Mouse (Mus musculus): ENCODE measurements around the gene Prr15l. TPM values are rescaled to one million over a fixed set of nuclear protein-coding genes. Genes with fewer than 3 reads are reported as not detected.

The Prr15l gene
- total RNA-seq (2021) = not detected
- long read RNA-seq, experiment 1 = 0 reads
- long read RNA-seq, experiment 2 = 0 reads

GRCm38 (mm10) chr11:96928088-96928487 is at the start of gene Prr15l:
TSS of gene Prr15l (plus strand) at chr11:96928104.
- DNase-seq (ENCODE audit: low spot score in 2 of 2) = no peak

- no peak for DNase-seq (ENCODE audit: low spot score in 2 of 2)
Observed at GRCm38 (mm10) chr11:96878715-96879114, 49.2 kb upstream of the Prr15l start.

- DNase-seq (ENCODE audit: low spot score in 2 of 2) = no peak
Observed at GRCm38 (mm10) chr11:96879359-96879758, 48.5 kb upstream of the Prr15l start.

- no peak for DNase-seq (ENCODE audit: low spot score in 2 of 2)
Observed at GRCm38 (mm10) chr11:96880296-96880695, 47.6 kb upstream of the Prr15l start.

- no peak for DNase-seq (ENCODE audit: low spot score in 2 of 2)
Observed at GRCm38 (mm10) chr11:96885901-96886340, 42.0 kb upstream of the Prr15l start.

GRCm38 (mm10) chr11:96886942-96887546 is 40.9 kb upstream of the Prr15l start:
- DNase-seq (ENCODE audit: low spot score in 2 of 2) = no peak

- no peak for DNase-seq (ENCODE audit: low spot score in 2 of 2)
Observed at GRCm38 (mm10) chr11:96891784-96892527, 35.9 kb upstream of the Prr15l start.

GRCm38 (mm10) chr11:96893203-96893842 is 34.6 kb upstream of the Prr15l start:
- no peak for DNase-seq (ENCODE audit: low spot score in 2 of 2)

GRCm38 (mm10) chr11:96895886-96896285 is 32.0 kb upstream of the Prr15l start:
- no peak for DNase-seq (ENCODE audit: low spot score in 2 of 2)

GRCm38 (mm10) chr11:96899449-96900306 is 28.2 kb upstream of the Prr15l start:
- DNase-seq (ENCODE audit: low spot score in 2 of 2) = no peak

- DNase-seq (ENCODE audit: low spot score in 2 of 2) = no peak
Observed at GRCm38 (mm10) chr11:96901332-96901731, 26.6 kb upstream of the Prr15l start.

- no peak for DNase-seq (ENCODE audit: low spot score in 2 of 2)
Observed at GRCm38 (mm10) chr11:96902639-96903635, 25.0 kb upstream of the Prr15l start.

- no peak for DNase-seq (ENCODE audit: low spot score in 2 of 2)
Observed at GRCm38 (mm10) chr11:96906431-96907161, 21.3 kb upstream of the Prr15l start.

GRCm38 (mm10) chr11:96908594-96908993 is 19.3 kb upstream of the Prr15l start:
- DNase-seq (ENCODE audit: low spot score in 2 of 2) = no peak

- peak; percentile 44 to 75 for DNase-seq (ENCODE audit: low spot score in 2 of 2)
Observed at GRCm38 (mm10) chr11:96910003-96910402, 17.9 kb upstream of the Prr15l start.

- no peak for DNase-seq (ENCODE audit: low spot score in 2 of 2)
Observed at GRCm38 (mm10) chr11:96912682-96913081, 15.2 kb upstream of the Prr15l start.

- peak; percentile 98 to 99 for DNase-seq (ENCODE audit: low spot score in 2 of 2)
Observed at GRCm38 (mm10) chr11:96916044-96916884, 11.6 kb upstream of the Prr15l start, which contains the start of gene Cdk5rap3. TSS of gene Cdk5rap3 (minus strand) at chr11:96916496.

- no peak for DNase-seq (ENCODE audit: low spot score in 2 of 2)
Observed at GRCm38 (mm10) chr11:96916885-96917396, 11.0 kb upstream of the Prr15l start.

Data from gastrocnemius, postnatal 4 days (tissue).